In genomic region chr1:38456719-38457269, GRCm38 (mm10) we compare ENCODE assay signal across 24 mouse cellular contexts.
DNase-seq lines count a peak whose midpoint lies in the region; ATAC-seq and TF ChIP-seq lines count a peak whose summit lies in the region.
"Had no signal": no experiment of that assay in that cellular context is flagged by ENCODE, and none has a peak within 500 bp of the region (broad histone marks: within the 10 kb centered on the region; RNA-seq: fewer than 3 reads in every experiment).

No protein-coding gene starts in this region.

- whole genome bisulfite sequencing in forebrain, postnatal 0 days, result 51% methylated on average over 7 of the region's 7 CpGs
- WGBS in forebrain, embryonic 15.5 days, result 58% methylated on average over 7 of the region's 7 CpGs
- WGBS in heart, embryonic 16.5 days, result 32% methylated on average over 7 of the region's 7 CpGs
- 41% methylated on average over 7 of the region's 7 CpGs for WGBS in heart, embryonic 11.5 days (ENCODE audit: insufficient replicate concordance)
- 65% methylated on average over 7 of the region's 7 CpGs for WGBS in midbrain, embryonic 13.5 days
- WGBS in midbrain, postnatal 0 days, result 56% methylated on average over 7 of the region's 7 CpGs
- 56% methylated on average over 7 of the region's 7 CpGs for WGBS in hindbrain, embryonic 13.5 days
- WGBS in thymus, adult 2 months, result 88% methylated on average over 7 of the region's 7 CpGs

- H3K27me3 ChIP-seq in forebrain, postnatal 0 days (ENCODE audit: insufficient read depth, low read length), result no peaks in the 10 kb centered on the region
- H3K27me3 ChIP-seq in forebrain, embryonic 15.5 days, result no peaks in the 10 kb centered on the region
- no peaks in the 10 kb centered on the region for H3K27me3 ChIP-seq in heart, embryonic 16.5 days (ENCODE audit: control insufficient read depth, insufficient read depth, low read length)
- no peaks in the 10 kb centered on the region for H3K27me3 ChIP-seq in heart, embryonic 11.5 days (ENCODE audit: control insufficient read depth, insufficient read depth, low read length)
- H3K27me3 ChIP-seq in midbrain, embryonic 13.5 days, result no peaks in the 10 kb centered on the region
- H3K27me3 ChIP-seq in midbrain, postnatal 0 days (ENCODE audit: insufficient read depth, low read length), result no peaks in the 10 kb centered on the region
- no peaks in the 10 kb centered on the region for H3K27me3 ChIP-seq in hindbrain, embryonic 13.5 days
- no peaks in the 10 kb centered on the region for H3K27me3 ChIP-seq in thymus, adult 2 months (ENCODE audit: control insufficient read depth, insufficient read depth, low read length)
- H3K27me3 ChIP-seq: embryonic facial prominence, embryonic 12.5 days; forebrain, embryonic 12.5 days; limb, embryonic 12.5 days had no signal

- TF ChIP-seq CTCF in forebrain, postnatal 0 days (IDR thresholded peaks at IDR 0.05; ENCODE audit: low read depth), result no peak
- no peak for TF ChIP-seq CTCF in midbrain, postnatal 0 days (IDR thresholded peaks at IDR 0.05)
- no peak for TF ChIP-seq CTCF in thymus, adult 2 months (IDR thresholded peaks at IDR 0.05; ENCODE audit: borderline replicate concordance, control insufficient read depth, extremely low read depth, insufficient read depth, low read length, poor library complexity)

- no peaks in the 10 kb centered on the region for H3K9me3 ChIP-seq in forebrain, postnatal 0 days (ENCODE audit: low read length)
- H3K9me3 ChIP-seq in forebrain, embryonic 15.5 days, result no peaks in the 10 kb centered on the region
- H3K9me3 ChIP-seq in heart, embryonic 16.5 days (replicated peaks; ENCODE audit: control insufficient read depth, low read length), result no peaks in the 10 kb centered on the region
- no peaks in the 10 kb centered on the region for H3K9me3 ChIP-seq in heart, embryonic 11.5 days (replicated peaks; ENCODE audit: control insufficient read depth, low read length)
- no peaks in the 10 kb centered on the region for H3K9me3 ChIP-seq in midbrain, embryonic 13.5 days
- H3K9me3 ChIP-seq in midbrain, postnatal 0 days (ENCODE audit: low read length), result no peaks in the 10 kb centered on the region
- H3K9me3 ChIP-seq in hindbrain, embryonic 13.5 days, result no peaks in the 10 kb centered on the region
- H3K9me3 ChIP-seq: embryonic facial prominence, embryonic 12.5 days; forebrain, embryonic 12.5 days; limb, embryonic 12.5 days had no signal

- 0 out of 2 replicates have a peak, but pooled peaks cover 3% of the 10 kb centered on the region for H3K4me1 ChIP-seq in forebrain, postnatal 0 days (ENCODE audit: insufficient read depth)
- peaks cover 7% of the 10 kb centered on the region; the same call in 1 of the 2 replicates for H3K4me1 ChIP-seq in forebrain, embryonic 15.5 days
- peaks cover 15% of the 10 kb centered on the region for H3K4me1 ChIP-seq in heart, embryonic 16.5 days (ENCODE audit: control insufficient read depth, insufficient read depth, low read length)
- H3K4me1 ChIP-seq in heart, embryonic 11.5 days (ENCODE audit: control insufficient read depth, insufficient read depth, low read length), result peaks cover 12% of the 10 kb centered on the region
- peaks cover 22% of the 10 kb centered on the region for H3K4me1 ChIP-seq in midbrain, embryonic 13.5 days (replicated peaks)
- peaks cover 4% of the 10 kb centered on the region for H3K4me1 ChIP-seq in midbrain, postnatal 0 days (ENCODE audit: insufficient read depth, low read length)
- peaks cover 39% of the 10 kb centered on the region for H3K4me1 ChIP-seq in hindbrain, embryonic 13.5 days (replicated peaks)
- H3K4me1 ChIP-seq in thymus, adult 2 months (replicated peaks; ENCODE audit: control insufficient read depth, insufficient read depth, low read length), result no peaks in the 10 kb centered on the region

- H3K4me2 ChIP-seq in forebrain, postnatal 0 days (ENCODE audit: low read depth), result no peak overlapping the region
- no peak overlapping the region for H3K4me2 ChIP-seq in forebrain, embryonic 15.5 days (replicated peaks)
- no peak overlapping the region for H3K4me2 ChIP-seq in heart, embryonic 16.5 days (ENCODE audit: low read depth, low read length)
- H3K4me2 ChIP-seq in heart, embryonic 11.5 days, result no peak overlapping the region
- H3K4me2 ChIP-seq in midbrain, embryonic 13.5 days (replicated peaks), result no peak overlapping the region
- H3K4me2 ChIP-seq in midbrain, postnatal 0 days (ENCODE audit: low read depth, low read length, poor library complexity, severe bottlenecking), result no peak overlapping the region
- H3K4me2 ChIP-seq in hindbrain, embryonic 13.5 days, result no peak overlapping the region
- H3K4me2 ChIP-seq: embryonic facial prominence, embryonic 12.5 days; forebrain, embryonic 12.5 days; limb, embryonic 12.5 days; liver, embryonic 11.5 days had no signal

- no peak overlapping the region for H3K27ac ChIP-seq in forebrain, postnatal 0 days (ENCODE audit: low read depth, low read length)
- H3K27ac ChIP-seq in forebrain, embryonic 15.5 days (replicated peaks), result no peak overlapping the region
- H3K27ac ChIP-seq in heart, embryonic 16.5 days (ENCODE audit: low read length), result no peak overlapping the region
- no peak overlapping the region for H3K27ac ChIP-seq in heart, embryonic 11.5 days (ENCODE audit: low read depth, low read length)
- H3K27ac ChIP-seq in midbrain, embryonic 13.5 days, result no peak overlapping the region
- H3K27ac ChIP-seq in midbrain, postnatal 0 days (ENCODE audit: low read depth, low read length), result no peak overlapping the region
- H3K27ac ChIP-seq in hindbrain, embryonic 13.5 days, result no peak overlapping the region
- no peak overlapping the region for H3K27ac ChIP-seq in thymus, adult 2 months (ENCODE audit: control insufficient read depth, insufficient read depth, low read length)
- H3K27ac ChIP-seq: embryonic facial prominence, embryonic 12.5 days; forebrain, embryonic 12.5 days; limb, embryonic 12.5 days had no signal

- no peak for TF ChIP-seq POLR2A in thymus, adult 2 months (IDR thresholded peaks at IDR 0.05; ENCODE audit: control insufficient read depth, extremely low read depth, insufficient read depth, low read length, poor library complexity)

- no peaks in the 10 kb centered on the region for H3K36me3 ChIP-seq in forebrain, postnatal 0 days (ENCODE audit: insufficient read depth)
- no peaks in the 10 kb centered on the region for H3K36me3 ChIP-seq in forebrain, embryonic 15.5 days
- no peaks in the 10 kb centered on the region for H3K36me3 ChIP-seq in heart, embryonic 16.5 days (ENCODE audit: control insufficient read depth, insufficient read depth)
- no peaks in the 10 kb centered on the region for H3K36me3 ChIP-seq in heart, embryonic 11.5 days (ENCODE audit: control insufficient read depth, insufficient read depth, low read length)
- no peaks in the 10 kb centered on the region for H3K36me3 ChIP-seq in midbrain, embryonic 13.5 days
- H3K36me3 ChIP-seq in midbrain, postnatal 0 days (ENCODE audit: insufficient read depth, low read length), result no peaks in the 10 kb centered on the region
- H3K36me3 ChIP-seq in hindbrain, embryonic 13.5 days, result no peaks in the 10 kb centered on the region
- no peaks in the 10 kb centered on the region for H3K36me3 ChIP-seq in thymus, adult 2 months (ENCODE audit: control insufficient read depth, insufficient read depth, low read length)
- H3K36me3 ChIP-seq: embryonic facial prominence, embryonic 12.5 days; forebrain, embryonic 12.5 days; limb, embryonic 12.5 days had no signal

- no peak overlapping the region for H3K4me3 ChIP-seq in forebrain, postnatal 0 days (ENCODE audit: low read depth, low read length)
- no peak overlapping the region for H3K4me3 ChIP-seq in forebrain, embryonic 15.5 days
- H3K4me3 ChIP-seq in heart, embryonic 16.5 days (ENCODE audit: low read length), result no peak overlapping the region
- H3K4me3 ChIP-seq in heart, embryonic 11.5 days (ENCODE audit: low read depth, low read length), result no peak overlapping the region
- no peak overlapping the region for H3K4me3 ChIP-seq in midbrain, embryonic 13.5 days (replicated peaks)
- no peak overlapping the region for H3K4me3 ChIP-seq in midbrain, postnatal 0 days (ENCODE audit: low read depth, low read length)
- H3K4me3 ChIP-seq in hindbrain, embryonic 13.5 days, result no peak overlapping the region
- no peak overlapping the region for H3K4me3 ChIP-seq in thymus, adult 2 months (ENCODE audit: control insufficient read depth, insufficient read depth, low read length)
- H3K4me3 ChIP-seq: embryonic facial prominence, embryonic 12.5 days; forebrain, embryonic 12.5 days; limb, embryonic 12.5 days had no signal

- no peak for DNase-seq in forebrain, postnatal 0 days
- no peak for DNase-seq in midbrain, postnatal 0 days (ENCODE audit: low spot score)
- no peak for DNase-seq in thymus, adult 2 months
- DNase-seq: adrenal gland, postnatal 10 days; cerebellum, adult 18-20 months; cerebellum, postnatal 14 days; heart, postnatal 10 days; kidney, adult 9 months; kidney, postnatal 36 days; liver, postnatal 0 days; lung, postnatal 10 days; retina, postnatal 1 day; right cerebral cortex, postnatal 25 days; spleen, adult 18-20 months; thymus, postnatal 25 days had no signal

- ATAC-seq in forebrain, postnatal 0 days, result 0 out of 2 replicates have a peak, but pooled peaks have one; percentile 20
- no peak; the same call in 1 of the 2 replicates for ATAC-seq in forebrain, embryonic 15.5 days (replicated peaks)
- ATAC-seq in heart, embryonic 16.5 days (replicated peaks; ENCODE audit: extremely low read depth, insufficient read depth, low FRiP score), result peak; percentile 41
- ATAC-seq in heart, embryonic 11.5 days (replicated peaks; ENCODE audit: insufficient number of reproducible peaks, low FRiP score, low TSS enrichment), result no peak
- 0 out of 2 replicates have a peak, but pooled peaks have one; percentile 40 for ATAC-seq in midbrain, embryonic 13.5 days
- ATAC-seq in midbrain, postnatal 0 days (ENCODE audit: low FRiP score), result no peak
- ATAC-seq in hindbrain, embryonic 13.5 days (ENCODE audit: low FRiP score), result 0 out of 2 replicates have a peak, but pooled peaks have one; percentile 54
- ATAC-seq: liver, postnatal 0 days had no signal

- H3K9ac ChIP-seq in forebrain, postnatal 0 days, result no peak overlapping the region
- H3K9ac ChIP-seq in forebrain, embryonic 15.5 days (replicated peaks), result no peak overlapping the region
- peak overlapping the region; percentile 29; the same call in 1 of the 2 replicates for H3K9ac ChIP-seq in heart, embryonic 16.5 days (ENCODE audit: low read length)
- no peak overlapping the region for H3K9ac ChIP-seq in heart, embryonic 11.5 days (ENCODE audit: low read depth, low read length)
- H3K9ac ChIP-seq in midbrain, embryonic 13.5 days (replicated peaks), result no peak overlapping the region
- H3K9ac ChIP-seq in midbrain, postnatal 0 days (replicated peaks; ENCODE audit: low read length, poor library complexity, severe bottlenecking), result no peak overlapping the region
- H3K9ac ChIP-seq in hindbrain, embryonic 13.5 days, result no peak overlapping the region
- H3K9ac ChIP-seq: embryonic facial prominence, embryonic 12.5 days; forebrain, embryonic 12.5 days; limb, embryonic 12.5 days; liver, postnatal 0 days had no signal

Comparison
In these comparisons a context has a peak if more than half of its experiments do, and no peak if none do; other contexts are left out.
1. ATAC-seq: peak in forebrain, postnatal 0 days (single experiment), heart, embryonic 16.5 days (single experiment), midbrain, embryonic 13.5 days (single experiment) and hindbrain, embryonic 13.5 days (single experiment); none in forebrain, embryonic 15.5 days (single experiment), heart, embryonic 11.5 days (single experiment) and midbrain, postnatal 0 days (single experiment).